Mouse (Mus musculus): ENCODE measurements around the gene Cdk13. TPM values are rescaled to one million over a fixed set of nuclear protein-coding genes. Genes with fewer than 3 reads are reported as not detected.

Cdk13 gene
- total RNA-seq, 2 experiments from 2014 or later, result 30.6 to 30.7 TPM

GRCm38 (mm10) chr13:17671122-17671521, 133.8 kb downstream of the Cdk13 start:
- intact Hi-C loops (cut with DNase I), result no loop called here
- no peak for DNase-seq

GRCm38 (mm10) chr13:17667380-17667779, 137.5 kb downstream of the Cdk13 start:
- DNase-seq, result no peak
- intact Hi-C loops (cut with DNase I), result no loop called here

Small RNA genes within 50 kb of the gene (microRNA-seq; reads per million reads assigned to microRNA genes)
- 0 reads per million in 2 experiments for gene Mir466i

Other genes with a start within 250 kb of the Cdk13 start
- gene Mplkip, start 109.9 kb downstream of the Cdk13 start, total RNA-seq (2021), result 10 to 100 TPM in 1 of 2 experiments, 1 to 10 TPM in 1; 9.0 to 10.2 TPM
- under 1 TPM; 0.67 to 0.78 TPM for gene Sugct, start 109.5 kb downstream of the Cdk13 start, total RNA-seq (2021)
- gene Rala, start 139.1 kb upstream of the Cdk13 start, total RNA-seq (2021), result 10 to 100 TPM; 38.4 to 41.7 TPM
- 10 to 100 TPM; 28.3 to 28.5 TPM for gene Yae1d1, start 188.3 kb upstream of the Cdk13 start, total RNA-seq (2021)